ENCODE assay signal across 25 mouse cellular contexts in genomic region chr2:31776479-31776878, GRCm38 (mm10). TPM values are rescaled to one million over a fixed set of nuclear protein-coding genes. Genes with fewer than 3 reads are reported as not detected.
DNase-seq lines count a peak whose midpoint lies in the region; ATAC-seq and TF ChIP-seq lines count a peak whose summit lies in the region.
"Had no signal": no experiment of that assay in that cellular context is flagged by ENCODE, and none has a peak within 500 bp of the region (broad histone marks: within the 10 kb centered on the region; RNA-seq: fewer than 3 reads in every experiment).

No protein-coding gene starts in this region.

- intact Hi-C loops in heart, adult 2 months (cut with DNase I), result no loop called here
- intact Hi-C loops in heart, postnatal 36 days (cut with DNase I), result no loop called here

- no peak for TF ChIP-seq POLR2A in heart, adult 2 months (IDR thresholded peaks at IDR 0.05; ENCODE audit: insufficient read depth, low read depth, low read length)

- H3K27me3 ChIP-seq in heart, adult 2 months (ENCODE audit: control insufficient read depth, insufficient read depth, low read length), result no peaks in the 10 kb centered on the region
- no peaks in the 10 kb centered on the region for H3K27me3 ChIP-seq in heart, embryonic 14.5 days (ENCODE audit: control insufficient read depth, insufficient read depth, low read length)
- H3K27me3 ChIP-seq in lung, postnatal 0 days (replicated peaks; ENCODE audit: insufficient read depth, low read length), result no peaks in the 10 kb centered on the region
- H3K27me3 ChIP-seq: embryonic facial prominence, embryonic 13.5 days; forebrain, embryonic 13.5 days; hindbrain, embryonic 12.5 days had no signal

- no peak for TF ChIP-seq EP300 in heart, adult 2 months (IDR thresholded peaks at IDR 0.05; ENCODE audit: insufficient read depth, low read depth, low read length)
- TF ChIP-seq EP300 in lung, postnatal 0 days (IDR thresholded peaks at IDR 0.05), result no peak

- no peak overlapping the region for H3K4me3 ChIP-seq in heart, adult 2 months
- no peak overlapping the region for H3K4me3 ChIP-seq in heart, embryonic 14.5 days (ENCODE audit: control insufficient read depth in 1 of 2, insufficient read depth in 1 of 2, low read depth in 1 of 2, low read length in 2 of 2)
- H3K4me3 ChIP-seq in lung, postnatal 0 days (ENCODE audit: low read depth, low read length), result no peak overlapping the region
- H3K4me3 ChIP-seq: embryonic facial prominence, embryonic 13.5 days; forebrain, embryonic 13.5 days; hindbrain, embryonic 12.5 days had no signal

- WGBS in heart, adult 2 months, result 75% methylated on average over 3 of the region's 3 CpGs
- 65% methylated on average over 3 of the region's 3 CpGs for WGBS in heart, embryonic 14.5 days
- 82% methylated on average over 3 of the region's 3 CpGs for WGBS in lung, postnatal 0 days

- peak overlapping the region; percentile 16; the same call in 1 of the 2 replicates for H3K4me2 ChIP-seq in heart, embryonic 14.5 days (ENCODE audit: low read length)
- H3K4me2 ChIP-seq in lung, postnatal 0 days (replicated peaks; ENCODE audit: low read depth, low read length), result no peak overlapping the region
- H3K4me2 ChIP-seq: embryonic facial prominence, embryonic 13.5 days; forebrain, embryonic 13.5 days; hindbrain, embryonic 12.5 days had no signal

- no peak; the same call in 1 of the 2 replicates for ATAC-seq in heart, embryonic 14.5 days (ENCODE audit: insufficient number of reproducible peaks, insufficient read depth, low FRiP score, low read depth)
- peak; percentile 62 for ATAC-seq in lung, postnatal 0 days
- ATAC-seq: CD4-positive, CD25-positive, alpha-beta regulatory T cell, adult 4 months; forebrain, embryonic 13.5 days; hindbrain, embryonic 16.5 days; inflammation-experienced regulatory T-cells, adult 6 months; intestine, postnatal 0 days had no signal

- TF ChIP-seq CTCF in heart, adult 2 months (IDR thresholded peaks at IDR 0.05), result no peak
- no peak for TF ChIP-seq CTCF in lung, postnatal 0 days (IDR thresholded peaks at IDR 0.05)

- no peak for DNase-seq in heart, adult 2 months
- no peak for DNase-seq in heart, adult 11 months
- no peak for DNase-seq in heart, postnatal 36 days
- DNase-seq in lung, postnatal 0 days (ENCODE audit: low spot score), result peak; percentile 26
- no peak for DNase-seq in lung, postnatal 25 days (ENCODE audit: low spot score)
- no peak for DNase-seq in thymus, postnatal 10 days (ENCODE audit: low spot score in 2 of 2)
- DNase-seq: adrenal gland, postnatal 25 days; B cell, adult 2 months; cerebellum, adult 18-20 months; cerebellum, adult 9-11 months; cerebellum, postnatal 36 days; gastrocnemius, postnatal 36 days; heart, postnatal 4 days; kidney, adult 8-10 months had no signal

- peaks cover 7% of the 10 kb centered on the region for H3K36me3 ChIP-seq in heart, adult 2 months (ENCODE audit: control insufficient read depth, insufficient read depth, low read length)
- peaks cover 44% of the 10 kb centered on the region for H3K36me3 ChIP-seq in heart, embryonic 14.5 days (ENCODE audit: control insufficient read depth, insufficient read depth, low read length)
- H3K36me3 ChIP-seq in lung, postnatal 0 days (ENCODE audit: insufficient read depth, low read length), result peaks cover 18% of the 10 kb centered on the region; the same call in 1 of the 2 replicates

- H3K27ac ChIP-seq in heart, adult 2 months, result peak overlapping the region; percentile 60
- peak overlapping the region; percentile 55 to 62 for H3K27ac ChIP-seq in heart, embryonic 14.5 days (replicated peaks in 1 of 2; ENCODE audit: control insufficient read depth in 1 of 2, insufficient read depth in 1 of 2, low read depth in 2 of 2, low read length in 2 of 2)
- no peak overlapping the region for H3K27ac ChIP-seq in lung, postnatal 0 days (ENCODE audit: low read length)
- H3K27ac ChIP-seq: embryonic facial prominence, embryonic 13.5 days; forebrain, embryonic 13.5 days; hindbrain, embryonic 12.5 days had no signal

- no peaks in the 10 kb centered on the region for H3K9me3 ChIP-seq in heart, embryonic 14.5 days (ENCODE audit: control insufficient read depth, low read length)
- no peaks in the 10 kb centered on the region for H3K9me3 ChIP-seq in lung, postnatal 0 days (ENCODE audit: low read length)
- H3K9me3 ChIP-seq: embryonic facial prominence, embryonic 13.5 days; forebrain, embryonic 13.5 days; G1E; hindbrain, embryonic 12.5 days had no signal

- peaks cover 17% of the 10 kb centered on the region for H3K4me1 ChIP-seq in heart, adult 2 months (ENCODE audit: control insufficient read depth, insufficient read depth, low read length)
- peaks cover 7 to 11% of the 10 kb centered on the region in 2 experiments for H3K4me1 ChIP-seq in heart, embryonic 14.5 days (ENCODE audit: control insufficient read depth in 2 of 2, insufficient read depth in 2 of 2, low read length in 2 of 2)
- H3K4me1 ChIP-seq in lung, postnatal 0 days (ENCODE audit: insufficient read depth, low read depth, low read length), result peaks cover 7% of the 10 kb centered on the region
- H3K4me1 ChIP-seq: forebrain, embryonic 13.5 days had no signal

- H3K9ac ChIP-seq in heart, adult 2 months (ENCODE audit: low read depth, low read length), result no peak overlapping the region
- H3K9ac ChIP-seq in heart, embryonic 14.5 days (ENCODE audit: low read length), result no peak overlapping the region
- H3K9ac ChIP-seq in lung, postnatal 0 days (replicated peaks; ENCODE audit: low read depth), result no peak overlapping the region
- H3K9ac ChIP-seq: embryonic facial prominence, embryonic 13.5 days; forebrain, embryonic 13.5 days; hindbrain, embryonic 12.5 days had no signal

- H3K79me2 ChIP-seq in heart, adult 2 months (replicated peaks; ENCODE audit: control insufficient read depth, insufficient read depth, low read length), result peaks cover 5% of the 10 kb centered on the region

RNA-seq across cellular contexts. Expression of gene Qrfp, which starts 33.9 kb away (rescaled TPM):
- total RNA-seq in heart, adult 2 months (2021), result not detected
- polyA plus RNA-seq in heart, adult 2 months (2012; rRNA removed), result 0.04 TPM in 1 of 2 replicates, not detected in the other
- polyA plus RNA-seq in heart, embryonic 14.5 days (2014; fragmentation: Nextera tagmentation; extraction: Ambion mirVana), result 0.08 TPM in 1 of 2 replicates, not detected in the other
- not detected for total RNA-seq in heart, postnatal 36 days (2021)
- 0.04 and 0.13 TPM in 2 replicates for polyA plus RNA-seq in lung, postnatal 0 days (2015; fragmentation: Nextera tagmentation; extraction: Ambion mirVana)
- total RNA-seq: adrenal gland, postnatal 25 days; gastrocnemius, adult 8-10 months; gastrocnemius, postnatal 36 days; heart, postnatal 4 days had no signal
- polyA plus RNA-seq: G1E; hindbrain, embryonic 16.5 days; kidney, embryonic 16.5 days had no signal
